Mouse (Mus musculus) lung, postnatal 0 days (tissue): ENCODE data around the gene Ttc25.

Experiments
- CTCF ChIP-seq: IDR thresholded peaks from 2 replicates; pipeline ENCODE4 v1.5.1; 2016; ENCODE audit warnings: antibody characterized with exemption, mild to moderate bottlenecking
- EP300 ChIP-seq: IDR thresholded peaks from 2 replicates; pipeline ENCODE4 v1.6.1; 2016; ENCODE audit warnings: antibody characterized with exemption, mild to moderate bottlenecking, control low read depth

- TF ChIP-seq EP300 (no peak), CTCF (peak; percentile 92)
These were observed 25.2 kb downstream of the Ttc25 start for GRCm38 (mm10) chr11:100570430-100571201.
